Mouse (Mus musculus): ENCODE measurements around the gene Cdv3. TPM values are rescaled to one million over a fixed set of nuclear protein-coding genes. Genes with fewer than 3 reads are reported as not detected.

The Cdv3 gene
- polyA plus RNA-seq, 1 experiment from 2014 or later, result 111 TPM

GRCm38 (mm10) chr9:103385600-103385999 lies 20.0 kb upstream of the Cdv3 start:
- H3K27ac ChIP-seq (replicated peaks), result no peak overlapping the region
- H3K9ac ChIP-seq (replicated peaks), result no peak overlapping the region
- WGBS, result 30% methylated on average over 1 of the region's 1 CpGs
- H3K36me3 ChIP-seq, result no peaks in the 10 kb centered on the region
- ATAC-seq (ENCODE audit: low FRiP score, low read depth), result no peak
- no peaks in the 10 kb centered on the region for H3K9me3 ChIP-seq
- no peak overlapping the region for H3K4me3 ChIP-seq
- H3K4me2 ChIP-seq (replicated peaks), result no peak overlapping the region
- H3K4me1 ChIP-seq, result peaks cover 8% of the 10 kb centered on the region; the same call in 1 of the 2 replicates
- no peaks in the 10 kb centered on the region for H3K27me3 ChIP-seq

DNA sequence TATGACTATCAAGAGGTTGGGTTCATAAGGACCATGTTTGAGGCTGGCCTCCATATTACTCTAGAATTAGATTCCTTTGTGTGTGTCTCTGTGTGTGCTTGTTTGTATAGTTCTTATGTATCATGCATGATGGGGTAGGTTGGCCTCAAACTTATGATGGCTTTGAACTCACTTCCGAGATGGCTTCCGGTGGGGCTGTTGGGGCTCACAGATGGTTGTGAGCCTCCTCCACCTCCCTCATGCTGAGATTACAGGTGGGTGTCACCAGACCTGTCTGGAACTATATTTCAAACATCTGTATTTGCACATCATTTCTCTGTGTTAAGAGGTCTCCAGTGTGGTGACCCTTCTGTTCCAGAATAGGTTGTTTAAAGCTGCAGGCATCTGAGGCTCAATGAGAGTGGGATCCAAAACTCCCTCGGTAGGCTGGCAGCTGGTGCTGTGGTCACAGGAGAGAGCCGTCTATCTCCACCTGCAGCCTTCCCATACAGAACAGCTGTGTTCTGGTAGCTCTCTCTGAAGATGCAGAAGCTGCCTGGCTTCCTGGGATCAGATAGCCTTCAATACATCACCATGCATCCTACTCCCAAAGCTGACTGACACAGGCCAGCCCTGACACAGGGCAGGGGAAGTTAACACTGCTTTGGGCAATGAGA lies 18.6 kb upstream of the Cdv3 start:
- H3K36me3 ChIP-seq, result no peaks in the 10 kb centered on the region
- no peak for ATAC-seq (ENCODE audit: low FRiP score, low read depth)
- H3K9me3 ChIP-seq, result no peaks in the 10 kb centered on the region
- H3K27me3 ChIP-seq, result no peaks in the 10 kb centered on the region
- no peak overlapping the region for H3K27ac ChIP-seq (replicated peaks)
- H3K4me2 ChIP-seq (replicated peaks), result no peak overlapping the region
- H3K4me3 ChIP-seq, result no peak overlapping the region
- H3K4me1 ChIP-seq, result peaks cover 8% of the 10 kb centered on the region; the same call in 1 of the 2 replicates
- H3K9ac ChIP-seq (replicated peaks), result no peak overlapping the region
- WGBS, result 83% methylated on average over 4 of the region's 4 CpGs

GRCm38 (mm10) chr9:103383576-103383975 lies 17.9 kb upstream of the Cdv3 start:
- WGBS, result 93% methylated on average over 1 of the region's 1 CpGs
- peaks cover 8% of the 10 kb centered on the region; the same call in 1 of the 2 replicates for H3K4me1 ChIP-seq
- no peak overlapping the region for H3K9ac ChIP-seq (replicated peaks)
- H3K4me3 ChIP-seq, result no peak overlapping the region
- H3K9me3 ChIP-seq, result no peaks in the 10 kb centered on the region
- H3K36me3 ChIP-seq, result no peaks in the 10 kb centered on the region
- no peak overlapping the region for H3K27ac ChIP-seq (replicated peaks)
- no peak overlapping the region for H3K4me2 ChIP-seq (replicated peaks)
- ATAC-seq (ENCODE audit: low FRiP score, low read depth), result no peak
- H3K27me3 ChIP-seq, result no peaks in the 10 kb centered on the region

GRCm38 (mm10) chr9:103382989-103383388 lies 17.3 kb upstream of the Cdv3 start:
- Histone ChIP-seq H3K27ac (replicated peaks) (no peak overlapping the region), H3K27me3 (no peaks in the 10 kb centered on the region), H3K4me2 (replicated peaks) (no peak overlapping the region), H3K9ac (replicated peaks) (no peak overlapping the region), H3K36me3 (no peaks in the 10 kb centered on the region), H3K4me1 (peaks cover 8% of the 10 kb centered on the region; the same call in 1 of the 2 replicates), H3K9me3 (no peaks in the 10 kb centered on the region), H3K4me3 (no peak overlapping the region)
- WGBS, result 81% methylated on average over 6 of the region's 6 CpGs
- no peak for ATAC-seq (ENCODE audit: low FRiP score, low read depth)

DNA sequence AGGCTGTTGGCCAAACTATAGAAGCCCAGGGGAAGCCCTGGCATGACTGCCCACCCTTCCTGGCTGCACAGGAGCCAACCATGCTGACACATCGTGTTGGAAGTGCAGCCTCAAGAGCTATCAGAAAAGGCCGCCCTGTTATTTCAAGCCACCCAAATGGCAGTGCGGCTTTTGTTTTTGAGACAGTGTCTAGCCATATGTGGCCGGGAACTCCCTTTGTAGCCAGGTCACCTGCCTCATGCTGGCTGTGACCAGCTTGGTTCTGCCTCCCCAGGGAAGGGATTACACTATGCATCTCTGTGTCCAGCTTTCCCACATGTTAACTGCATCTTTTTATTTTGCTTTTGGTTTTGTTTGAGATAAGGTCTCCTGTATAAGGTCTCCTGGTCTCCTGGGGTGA lies 14.9 kb upstream of the Cdv3 start:
- no peaks in the 10 kb centered on the region for H3K9me3 ChIP-seq
- 0 out of 2 replicates have a peak, but pooled peaks cover 3% of the 10 kb centered on the region for H3K4me1 ChIP-seq
- H3K27ac ChIP-seq (replicated peaks), result no peak overlapping the region
- H3K4me3 ChIP-seq, result no peak overlapping the region
- no peak overlapping the region for H3K4me2 ChIP-seq (replicated peaks)
- no peak for ATAC-seq (ENCODE audit: low FRiP score, low read depth)
- 81% methylated on average over 4 of the region's 4 CpGs for WGBS
- no peak overlapping the region for H3K9ac ChIP-seq (replicated peaks)
- no peaks in the 10 kb centered on the region for H3K36me3 ChIP-seq
- H3K27me3 ChIP-seq, result no peaks in the 10 kb centered on the region

DNA sequence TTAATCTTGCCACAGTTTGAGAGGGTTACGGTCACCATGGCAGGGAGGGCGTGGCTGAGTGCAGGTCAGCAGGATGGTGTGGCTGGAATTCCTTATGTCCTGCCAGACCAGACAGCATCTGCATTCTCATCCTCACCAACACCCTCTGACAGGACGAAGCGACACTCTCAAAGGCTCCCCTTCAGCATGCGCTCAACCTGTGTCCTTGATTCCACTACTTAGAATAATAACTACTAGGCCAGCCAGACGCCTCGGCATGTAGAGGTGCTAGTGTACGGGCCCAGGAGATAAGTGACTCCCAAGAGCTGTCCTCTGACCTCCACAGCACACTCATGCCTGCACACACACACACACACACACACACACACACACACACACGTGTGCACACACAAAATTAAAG lies 13.6 kb upstream of the Cdv3 start:
- H3K27ac ChIP-seq (replicated peaks), result no peak overlapping the region
- no peaks in the 10 kb centered on the region for H3K9me3 ChIP-seq
- H3K4me1 ChIP-seq, result 0 out of 2 replicates have a peak, but pooled peaks cover 3% of the 10 kb centered on the region
- H3K36me3 ChIP-seq, result no peaks in the 10 kb centered on the region
- no peak for ATAC-seq (ENCODE audit: low FRiP score, low read depth)
- H3K4me3 ChIP-seq, result no peak overlapping the region
- no peak overlapping the region for H3K4me2 ChIP-seq (replicated peaks)
- 67% methylated on average over 9 of the region's 9 CpGs for WGBS
- no peaks in the 10 kb centered on the region for H3K27me3 ChIP-seq
- H3K9ac ChIP-seq (replicated peaks), result no peak overlapping the region

DNA sequence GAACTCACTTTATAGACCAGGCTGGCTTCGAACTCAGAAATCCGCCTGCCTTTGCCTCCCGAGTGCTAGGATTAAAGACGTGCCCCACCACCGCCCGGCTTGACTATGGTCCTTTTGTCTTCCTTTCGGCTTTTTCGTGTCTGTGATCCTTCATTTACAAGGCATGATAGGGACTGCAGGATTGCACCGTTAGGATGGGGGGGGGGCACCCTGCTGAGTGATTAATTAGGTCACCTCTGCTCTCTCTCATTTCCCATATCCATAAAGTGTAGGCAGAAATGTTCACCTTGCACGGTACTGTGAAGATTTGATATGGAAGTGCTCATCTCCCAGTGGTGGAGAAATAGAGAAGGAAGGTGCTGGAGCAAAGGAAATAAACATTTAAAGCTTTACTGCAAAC lies 13.0 kb upstream of the Cdv3 start:
- Histone ChIP-seq H3K36me3 (no peaks in the 10 kb centered on the region), H3K4me1 (0 out of 2 replicates have a peak, but pooled peaks cover 3% of the 10 kb centered on the region), H3K9me3 (no peaks in the 10 kb centered on the region), H3K4me2 (replicated peaks) (no peak overlapping the region), H3K27ac (replicated peaks) (no peak overlapping the region), H3K4me3 (no peak overlapping the region), H3K27me3 (no peaks in the 10 kb centered on the region), H3K9ac (replicated peaks) (no peak overlapping the region)
- ATAC-seq (ENCODE audit: low FRiP score, low read depth), result no peak
- WGBS, result 50% methylated on average over 10 of the region's 10 CpGs

DNA sequence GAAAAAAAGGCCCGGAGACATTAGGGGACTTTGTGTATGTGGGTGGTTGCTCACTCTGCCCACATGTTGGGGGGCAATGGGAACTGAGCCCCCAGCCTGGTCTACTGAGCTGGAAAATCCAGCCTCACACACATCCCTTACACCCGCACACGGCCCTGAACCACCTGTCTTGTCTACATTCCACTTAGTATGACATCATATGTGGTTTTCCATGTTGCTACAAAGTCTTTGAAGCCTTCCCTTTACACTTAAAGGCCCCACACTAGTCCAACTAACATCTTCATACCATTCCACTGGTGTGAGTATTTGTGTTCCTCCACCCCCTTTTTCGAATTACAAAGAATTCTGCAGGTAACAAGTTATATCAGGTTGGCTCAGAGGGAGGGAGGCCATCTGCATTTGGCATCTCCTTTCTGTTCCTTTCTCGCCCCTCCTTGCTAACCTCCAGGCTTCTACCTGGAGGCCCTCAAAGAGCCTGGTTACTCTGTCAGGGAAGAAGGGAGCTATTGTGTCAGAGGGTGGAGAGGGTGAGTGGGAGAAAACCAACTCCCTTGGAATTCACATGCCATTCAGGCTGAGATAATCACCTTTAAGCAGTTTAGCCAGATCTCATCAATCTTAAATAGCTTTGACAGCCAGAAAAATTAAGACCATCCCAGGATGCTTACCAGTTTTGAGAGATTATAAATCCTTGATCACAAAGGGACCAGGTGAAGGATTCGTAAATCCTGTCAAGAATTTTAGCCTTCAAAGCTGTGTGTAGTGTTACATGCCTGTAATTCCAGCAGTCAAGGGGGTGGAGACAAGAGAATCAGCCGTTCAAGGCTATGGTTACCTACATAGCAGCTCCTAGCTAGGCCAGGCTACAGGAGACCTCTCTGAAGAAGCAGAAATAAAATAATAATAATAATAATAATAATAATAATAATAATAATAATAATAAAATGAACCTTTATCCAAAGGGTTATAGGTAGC lies 11.0 kb upstream of the Cdv3 start:
- H3K9me3 ChIP-seq, result no peaks in the 10 kb centered on the region
- no peak overlapping the region for H3K4me3 ChIP-seq
- no peaks in the 10 kb centered on the region for H3K36me3 ChIP-seq
- H3K27ac ChIP-seq (replicated peaks), result no peak overlapping the region
- 0 out of 2 replicates have a peak, but pooled peaks cover 3% of the 10 kb centered on the region for H3K4me1 ChIP-seq
- WGBS, result 64% methylated on average over 7 of the region's 7 CpGs
- H3K9ac ChIP-seq (replicated peaks), result no peak overlapping the region
- no peak for ATAC-seq (ENCODE audit: low FRiP score, low read depth)
- H3K4me2 ChIP-seq (replicated peaks), result no peak overlapping the region
- H3K27me3 ChIP-seq, result no peaks in the 10 kb centered on the region

- H3K36me3 ChIP-seq, result no peaks in the 10 kb centered on the region
- no peak overlapping the region for H3K9ac ChIP-seq (replicated peaks)
- 60% methylated on average over 5 of the region's 5 CpGs for WGBS
- no peaks in the 10 kb centered on the region for H3K27me3 ChIP-seq
- H3K9me3 ChIP-seq, result no peaks in the 10 kb centered on the region
- no peak overlapping the region for H3K4me2 ChIP-seq (replicated peaks)
- peaks cover 14% of the 10 kb centered on the region for H3K4me1 ChIP-seq
- H3K4me3 ChIP-seq, result no peak overlapping the region
- no peak for ATAC-seq (ENCODE audit: low FRiP score, low read depth)
- no peak overlapping the region for H3K27ac ChIP-seq (replicated peaks)
Observed at GRCm38 (mm10) chr9:103372271-103373010, 6.8 kb upstream of the Cdv3 start.

DNA sequence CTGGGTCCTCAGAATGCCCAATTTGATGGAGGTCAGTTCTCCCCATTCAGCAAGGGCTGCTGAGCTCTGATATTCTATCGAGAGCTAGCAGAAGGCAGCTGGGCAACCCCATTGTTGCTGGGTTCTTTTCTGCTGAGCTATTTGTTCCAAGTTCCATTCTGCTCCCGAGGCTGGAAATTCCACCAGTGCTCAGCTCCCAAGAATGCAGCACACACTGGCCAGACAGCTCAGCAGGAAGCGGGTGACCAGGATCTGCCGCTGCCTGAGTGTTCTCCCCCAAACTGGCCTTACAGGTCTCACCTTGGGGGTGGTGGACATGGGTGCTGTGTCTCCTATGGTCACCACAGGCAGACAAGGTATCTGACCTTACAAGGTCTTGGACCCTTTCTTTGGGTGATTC lies 4.3 kb upstream of the Cdv3 start:
- H3K4me1 ChIP-seq, result peaks cover 18% of the 10 kb centered on the region
- 59% methylated on average over 4 of the region's 4 CpGs for WGBS
- no peaks in the 10 kb centered on the region for H3K27me3 ChIP-seq
- no peak overlapping the region for H3K4me3 ChIP-seq
- no peak for ATAC-seq (ENCODE audit: low FRiP score, low read depth)
- no peaks in the 10 kb centered on the region for H3K9me3 ChIP-seq
- no peaks in the 10 kb centered on the region for H3K36me3 ChIP-seq
- no peak overlapping the region for H3K27ac ChIP-seq (replicated peaks)
- no peak overlapping the region for H3K4me2 ChIP-seq (replicated peaks)
- no peak overlapping the region for H3K9ac ChIP-seq (replicated peaks)

DNA sequence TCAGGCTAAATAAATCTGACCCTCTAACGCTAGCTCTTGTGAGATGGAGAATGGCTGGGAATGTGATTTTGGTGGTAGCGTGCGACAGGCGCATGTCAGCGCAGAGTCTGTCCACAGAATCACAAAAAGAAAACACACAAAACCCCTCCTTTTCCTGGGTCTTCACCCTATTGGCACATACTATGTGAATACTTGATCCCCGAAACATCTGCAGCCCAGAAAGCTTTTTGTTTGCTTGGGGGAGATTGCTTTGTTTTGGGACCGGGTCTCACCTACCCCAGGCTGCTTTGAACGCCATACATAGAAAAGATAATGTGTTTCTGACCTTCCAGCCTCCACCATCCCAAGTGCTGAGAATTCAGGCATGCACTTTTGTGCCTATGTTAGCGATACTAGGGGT lies 716 bp upstream of the Cdv3 start:
- ATAC-seq (ENCODE audit: low FRiP score, low read depth), result no peak; the same call in 1 of the 2 replicates
- Histone ChIP-seq H3K27me3 (no peaks in the 10 kb centered on the region), H3K4me3 (peak overlapping the region; percentile 27), H3K9ac (replicated peaks) (no peak overlapping the region; the same call in 1 of the 2 replicates), H3K9me3 (no peaks in the 10 kb centered on the region), H3K36me3 (no peaks in the 10 kb centered on the region), H3K4me1 (peaks cover 31% of the 10 kb centered on the region), H3K27ac (replicated peaks) (peak overlapping the region; percentile 50), H3K4me2 (replicated peaks) (peak overlapping the region; percentile 55)
- 58% methylated on average over 9 of the region's 9 CpGs for WGBS

Measured in midbrain, embryonic 12.5 days (tissue).